11 mouse cellular contexts compared by ENCODE assay signal in genomic region chr10:9673276-9673675, GRCm38 (mm10). TPM values are rescaled to one million over a fixed set of nuclear protein-coding genes. Genes with fewer than 3 reads are reported as not detected.
DNase-seq lines count a peak whose midpoint lies in the region; ATAC-seq and TF ChIP-seq lines count a peak whose summit lies in the region.
"Had no signal": no experiment of that assay in that cellular context is flagged by ENCODE, and none has a peak within 500 bp of the region (broad histone marks: within the 10 kb centered on the region; RNA-seq: fewer than 3 reads in every experiment).

No protein-coding gene starts in this region.

- H3K4me3 ChIP-seq in lung, embryonic 14.5 days (ENCODE audit: low read depth, low read length): peak overlapping the region; percentile 71
- H3K4me3 ChIP-seq in hindbrain, embryonic 16.5 days (ENCODE audit: low read length): peak overlapping the region; percentile 82
- peak overlapping the region; percentile 82 for H3K4me3 ChIP-seq in stomach, embryonic 14.5 days (ENCODE audit: low read depth, low read length)

- no peaks in the 10 kb centered on the region for H3K36me3 ChIP-seq in lung, embryonic 14.5 days (ENCODE audit: insufficient read depth)
- H3K36me3 ChIP-seq in hindbrain, embryonic 16.5 days (ENCODE audit: control insufficient read depth, insufficient read depth, low read length): no peaks in the 10 kb centered on the region
- no peaks in the 10 kb centered on the region for H3K36me3 ChIP-seq in stomach, embryonic 14.5 days (ENCODE audit: control insufficient read depth, insufficient read depth, low read length)

- peak overlapping the region; percentile 93 for H3K4me2 ChIP-seq in lung, embryonic 14.5 days
- H3K4me2 ChIP-seq in hindbrain, embryonic 16.5 days (ENCODE audit: low read length): peak overlapping the region; percentile 98
- peak overlapping the region; percentile 87 for H3K4me2 ChIP-seq in stomach, embryonic 14.5 days (replicated peaks; ENCODE audit: low read depth, low read length)

- DNase-seq in cerebellum, postnatal 25 days: peak; percentile 9 to 11
- DNase-seq in cerebellum, adult 11-12 months: no peak
- no peak for DNase-seq in lung, embryonic 14.5 days
- no peak for DNase-seq in lung, postnatal 10 days
- no peak for DNase-seq in cerebellum, adult 8-10 months
- DNase-seq in urinary bladder, postnatal 25 days (ENCODE audit: low spot score): no peak
- DNase-seq: cerebellum, adult 11 months; left cerebral cortex, postnatal 4 days; thymus, postnatal 36 days had no signal

- H3K27ac ChIP-seq in lung, embryonic 14.5 days (ENCODE audit: low read depth): no peak overlapping the region
- no peak overlapping the region for H3K27ac ChIP-seq in hindbrain, embryonic 16.5 days (ENCODE audit: low read depth, low read length)
- no peak overlapping the region for H3K27ac ChIP-seq in stomach, embryonic 14.5 days (ENCODE audit: low read length)

- no peak for TF ChIP-seq CTCF in lung, embryonic 14.5 days (IDR thresholded peaks at IDR 0.05; ENCODE audit: low read depth)

- no peaks in the 10 kb centered on the region for H3K9me3 ChIP-seq in lung, embryonic 14.5 days (ENCODE audit: low read depth, low read length)
- no peaks in the 10 kb centered on the region for H3K9me3 ChIP-seq in hindbrain, embryonic 16.5 days (ENCODE audit: control insufficient read depth, low read length)
- H3K9me3 ChIP-seq in stomach, embryonic 14.5 days (ENCODE audit: control insufficient read depth, low read depth, low read length): no peaks in the 10 kb centered on the region

- no peak overlapping the region for H3K9ac ChIP-seq in lung, embryonic 14.5 days
- peak overlapping the region; percentile 27 for H3K9ac ChIP-seq in hindbrain, embryonic 16.5 days (ENCODE audit: low read depth, low read length)
- no peak overlapping the region for H3K9ac ChIP-seq in stomach, embryonic 14.5 days (replicated peaks; ENCODE audit: low read depth, low read length)

- H3K27me3 ChIP-seq in lung, embryonic 14.5 days (ENCODE audit: insufficient read depth, low read length): no peaks in the 10 kb centered on the region
- peaks cover 3% of the 10 kb centered on the region for H3K27me3 ChIP-seq in hindbrain, embryonic 16.5 days (replicated peaks; ENCODE audit: control insufficient read depth, insufficient read depth, low read length)
- H3K27me3 ChIP-seq in stomach, embryonic 14.5 days (ENCODE audit: control insufficient read depth, insufficient read depth, low read length): no peaks in the 10 kb centered on the region

- no peaks in the 10 kb centered on the region for H3K4me1 ChIP-seq in lung, embryonic 14.5 days (ENCODE audit: insufficient read depth)
- H3K4me1 ChIP-seq in hindbrain, embryonic 16.5 days (ENCODE audit: control insufficient read depth, insufficient read depth, low read depth, low read length): peaks cover 15% of the 10 kb centered on the region
- peaks cover 6% of the 10 kb centered on the region; the same call in 1 of the 2 replicates for H3K4me1 ChIP-seq in stomach, embryonic 14.5 days (ENCODE audit: control insufficient read depth, insufficient read depth, low read length)

- ATAC-seq in lung, embryonic 14.5 days (ENCODE audit: insufficient read depth): no peak
- no peak for ATAC-seq in hindbrain, embryonic 16.5 days
- ATAC-seq in stomach, embryonic 14.5 days (ENCODE audit: insufficient number of reproducible peaks, insufficient read depth, low FRiP score, low read depth): no peak

RNA-seq across cellular contexts. Expression of gene Samd5, which starts 1.7 kb away (rescaled TPM):
- 14.4 and 15.3 TPM in 2 replicates for polyA plus RNA-seq in lung, embryonic 14.5 days (2014; fragmentation: Nextera tagmentation; extraction: Ambion mirVana)
- 3.9 and 4.4 TPM in 2 replicates for polyA plus RNA-seq in hindbrain, embryonic 16.5 days (2015; fragmentation: Nextera tagmentation; extraction: Ambion mirVana)
- 16.0 and 18.3 TPM in 2 replicates for polyA plus RNA-seq in stomach, embryonic 14.5 days (2014; fragmentation: Nextera tagmentation; extraction: Ambion mirVana)

Comparison
In these comparisons a context has a peak if more than half of its experiments do, and no peak if none do; other contexts are left out.
1. DNase-seq: peak in cerebellum, postnatal 25 days (2 of 2); none in cerebellum, adult 11-12 months (single experiment), lung, embryonic 14.5 days (single experiment), lung, postnatal 10 days (single experiment), cerebellum, adult 8-10 months (single experiment) and urinary bladder, postnatal 25 days (single experiment).
2. Peak in every context shown above with its lines, with median percentiles within 50 percentile points of each other: H3K4me2 ChIP-seq and H3K4me3 ChIP-seq.